Mouse (Mus musculus) G1E (cell line): ENCODE data around the gene Mon1b.

Experiments
- CTCF ChIP-seq: IDR thresholded peaks from 2 replicates; pipeline ENCODE4 v1.5.1; 2012; ENCODE audit warnings: low read depth, low read length, inconsistent platforms, mixed read lengths
- GATA1 ChIP-seq: IDR thresholded peaks from 2 replicates; pipeline ENCODE4 v1.6.1; 2012; ENCODE audit warnings: borderline replicate concordance, low read length, inconsistent platforms, mixed read lengths

DNA sequence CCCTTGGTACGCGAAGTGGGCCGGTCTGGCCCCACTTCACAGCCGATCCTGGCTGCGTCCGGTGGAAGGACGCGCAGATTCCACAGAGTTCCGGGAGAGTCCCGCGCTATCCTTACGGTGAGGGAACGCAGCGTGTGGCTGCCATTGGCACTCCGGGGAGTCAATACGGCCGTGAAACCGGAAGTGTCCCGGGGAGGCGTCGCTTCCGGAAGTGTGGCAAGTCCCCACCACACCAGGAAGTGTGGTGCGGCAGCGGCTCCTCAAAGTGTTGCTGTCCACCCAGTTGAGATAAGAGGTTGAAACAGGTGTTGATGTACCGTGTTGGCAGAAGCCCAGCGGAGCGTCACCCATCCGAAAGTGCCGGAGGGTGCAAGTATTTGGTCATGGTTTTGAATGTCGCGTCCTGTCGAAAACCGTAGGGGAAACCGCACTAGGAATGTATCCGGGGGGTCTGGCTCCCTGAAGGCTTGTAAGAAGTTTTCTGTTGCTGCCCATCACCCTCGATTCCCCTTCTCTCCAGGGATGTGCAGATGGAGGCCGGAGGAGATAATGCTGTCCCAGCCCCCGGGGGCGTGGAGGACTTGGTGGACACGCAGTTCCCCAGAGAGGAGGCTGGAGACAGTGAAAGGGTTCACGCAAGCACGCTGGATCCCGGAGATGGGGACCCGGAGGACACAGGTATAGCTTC is 349 bp downstream of the Mon1b start:
- TF ChIP-seq CTCF (no peak), GATA1 (no peak)
